Mouse (Mus musculus): ENCODE results near the gene Spats2l.

GRCm38 (mm10) chr1:57955774-57956173, 181.8 kb downstream of the Spats2l start:
- TF ChIP-seq EP300 (IDR thresholded peaks at IDR 0.05; ENCODE audit: low read depth) (no peak), CTCF (IDR thresholded peaks at IDR 0.05; ENCODE audit: low read depth) (no peak)

Data from liver, embryonic 14.5 days (tissue).